Mouse (Mus musculus) T-helper 17 cell (primary cell): Measurements from ENCODE around the gene Rimkla.

Source experiments
- in situ Hi-C, 2 experiments: fragments of 300-600 bp; cut with MboI, MseI; formaldehyde crosslinking; loops; 1 replicate in 1 of 2; 2 replicates in 1 of 2; pipeline ENCODE4 v1.15.1; 2025; ENCODE audit warnings: high pct_unique_total_duplicates in 2 of 2

Rimkla gene

GRCm38 (mm10) chr4:119472545-119472944 lies 19.9 kb downstream of the Rimkla start:
- in situ Hi-C loops, result loop anchor here in 1 of 2 experiments (5.0 kb wide), 1 partner anchor 745 kb away; no protein-coding TSS in a partner anchor

GRCm38 (mm10) chr4:119467720-119468380 lies 24.6 kb downstream of the Rimkla start:
- in situ Hi-C loops, result no loop called here

DNA sequence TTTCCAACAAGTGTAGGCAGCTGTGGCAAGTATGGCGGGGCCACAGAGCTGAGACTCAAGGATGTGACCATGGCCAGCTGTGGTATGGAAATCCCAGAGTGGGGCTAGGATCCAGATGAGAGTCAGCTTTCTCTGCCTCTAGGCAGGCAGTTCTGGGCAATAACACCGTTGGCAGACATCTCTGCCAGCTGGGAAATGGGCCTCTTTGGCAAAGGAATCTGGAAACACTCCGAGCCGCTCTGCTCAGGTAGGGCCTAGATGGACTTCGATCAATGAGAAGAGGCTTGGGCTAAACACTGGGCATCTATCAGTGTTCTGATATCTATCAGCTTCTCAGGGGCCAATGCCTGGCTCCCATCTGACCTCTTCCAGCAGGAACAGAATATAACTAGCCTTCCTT lies 26.6 kb downstream of the Rimkla start:
- in situ Hi-C loops, result no loop called here

GRCm38 (mm10) chr4:119463756-119464419 lies 28.5 kb downstream of the Rimkla start:
- in situ Hi-C loops, result no loop called here

DNA sequence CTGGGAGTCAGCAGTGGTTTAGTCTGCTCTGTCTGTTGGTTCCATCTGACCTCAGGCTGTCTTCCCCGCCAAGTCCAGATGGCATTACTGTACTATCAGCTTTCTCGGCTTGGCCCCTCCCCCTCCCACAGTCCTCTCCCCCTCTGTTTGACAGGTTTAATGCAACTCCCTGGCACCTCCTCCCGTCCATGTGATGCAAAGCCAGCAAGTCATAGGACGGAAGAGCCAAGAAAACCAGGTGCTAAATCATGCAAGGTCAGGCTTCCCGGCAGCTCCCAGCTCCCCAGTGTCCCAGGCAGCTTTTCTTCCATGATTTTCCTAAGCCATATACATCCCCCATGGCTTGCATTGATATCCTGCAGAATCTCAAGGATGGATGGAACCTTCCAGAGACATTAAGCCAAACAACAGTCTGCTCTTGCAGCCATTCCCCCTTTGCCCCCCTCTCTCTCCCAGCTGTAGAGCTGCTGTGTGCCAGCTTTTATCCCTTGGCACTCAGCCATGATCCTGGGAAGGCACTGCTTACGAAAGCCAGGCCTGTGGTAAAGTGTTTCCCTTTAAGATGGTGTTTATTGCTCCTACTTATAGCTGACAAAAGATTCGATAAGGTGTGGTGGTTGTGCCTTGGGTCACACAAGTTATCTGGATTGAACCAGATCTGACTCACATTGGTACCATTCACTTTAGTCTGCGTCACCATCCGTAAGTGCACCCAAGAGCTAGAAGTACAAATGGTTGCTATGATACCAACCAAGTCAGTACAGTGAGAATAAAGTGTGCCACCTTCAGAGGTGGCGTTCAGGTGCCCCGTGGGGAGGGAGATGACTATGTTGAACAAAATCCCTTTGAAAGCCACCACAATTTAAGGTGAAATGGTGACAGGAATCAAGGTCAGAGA lies 29.3 kb downstream of the Rimkla start:
- in situ Hi-C loops, result no loop called here

DNA sequence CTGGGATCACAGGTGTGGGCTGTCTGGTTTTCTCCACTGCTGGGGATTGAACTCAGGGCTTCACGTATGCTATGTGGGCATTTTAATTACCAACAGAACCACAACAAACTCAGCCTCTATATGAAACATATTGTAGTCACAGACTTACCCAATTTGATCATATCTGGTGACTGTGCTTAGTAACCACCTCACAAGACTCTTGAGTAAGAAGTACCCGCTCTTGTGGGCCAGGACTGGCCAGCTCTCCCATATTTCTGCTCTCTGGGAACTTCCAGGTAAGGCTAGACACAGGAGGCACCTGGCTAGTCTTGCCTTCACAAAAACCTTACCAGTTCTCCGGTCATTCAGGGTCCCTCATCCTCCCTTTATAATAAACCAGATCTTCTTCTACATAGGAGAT lies 30.0 kb downstream of the Rimkla start:
- in situ Hi-C loops, result no loop called here

DNA sequence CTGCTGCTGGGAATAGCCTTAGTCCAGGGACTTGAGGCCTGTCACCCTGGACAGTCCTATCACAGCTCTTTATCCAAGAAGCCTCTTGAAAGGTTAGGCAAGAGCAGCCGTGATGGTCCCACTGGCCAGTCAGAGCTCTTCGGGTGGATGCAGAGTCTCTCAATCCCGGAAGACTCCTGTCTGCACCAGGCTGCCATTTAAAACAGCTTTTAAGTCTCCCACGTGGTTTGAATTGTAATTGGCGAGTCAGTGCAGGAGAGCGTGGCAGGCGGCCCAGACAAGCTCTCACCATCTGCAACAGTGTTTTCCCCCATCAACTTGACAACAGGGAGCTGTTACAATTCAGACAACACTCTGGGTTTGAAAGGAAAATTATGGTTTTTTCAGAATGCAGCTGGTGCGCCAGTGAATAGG lies 31.7 kb downstream of the Rimkla start:
- in situ Hi-C loops, result no loop called here

DNA sequence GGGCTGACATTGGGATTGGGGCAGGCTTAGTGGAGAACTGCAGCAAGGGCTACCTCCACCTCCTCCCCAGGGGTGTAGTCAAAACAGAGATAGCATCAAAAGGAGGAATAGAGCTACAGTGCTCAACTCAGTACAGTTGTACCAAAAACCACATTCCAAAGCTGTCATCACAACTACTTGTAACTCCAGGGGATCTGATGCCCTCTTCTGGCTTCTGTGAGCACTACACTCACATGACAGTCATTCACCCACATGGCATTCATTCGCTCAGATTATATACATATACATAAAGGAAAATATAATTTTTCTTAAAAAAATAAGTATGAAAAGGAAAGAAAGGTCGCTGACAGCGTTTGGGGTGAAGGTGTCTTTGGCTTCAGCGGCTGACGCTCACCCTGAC lies 32.1 kb downstream of the Rimkla start:
- in situ Hi-C loops, result no loop called here

DNA sequence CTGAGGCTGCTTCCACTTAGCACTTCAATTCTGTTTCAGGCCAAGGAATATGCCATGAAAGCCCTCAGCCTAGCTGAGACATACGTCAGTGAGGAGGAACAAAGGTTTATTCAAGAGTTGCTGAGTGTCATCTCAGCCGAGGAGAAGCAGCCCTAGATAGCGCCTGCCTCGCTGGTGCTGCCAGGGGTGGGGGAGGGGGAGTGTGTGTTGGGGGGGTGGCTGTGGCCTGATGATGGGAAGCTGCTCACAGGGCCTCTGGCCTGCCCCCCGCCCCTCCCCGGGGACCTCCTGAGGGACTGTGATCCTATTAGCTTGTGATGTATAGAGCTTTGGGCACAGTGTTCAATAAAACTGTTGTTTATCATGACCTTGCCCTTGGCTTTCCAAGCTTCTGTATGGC lies 38.9 kb downstream of the Rimkla start:
- in situ Hi-C loops, result no loop called here

DNA sequence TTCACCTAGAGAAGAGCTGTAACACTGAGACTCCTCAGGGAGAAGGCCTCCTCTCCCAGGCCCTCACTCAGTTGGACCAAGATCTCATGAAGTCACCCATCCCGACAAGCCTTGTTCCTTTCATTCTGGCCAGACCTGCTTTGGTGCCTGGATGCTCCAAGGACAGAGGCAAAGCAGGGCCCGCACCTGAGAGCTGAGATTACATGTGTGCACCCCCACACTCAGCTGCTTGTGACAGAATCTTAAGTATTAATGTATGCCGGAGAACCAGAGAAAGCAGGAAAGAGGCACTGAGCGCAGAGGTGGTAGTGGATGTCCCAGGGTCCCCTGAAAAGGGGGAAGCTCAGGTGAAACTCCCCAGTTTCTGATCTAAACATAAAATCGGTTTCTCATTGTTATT lies 39.3 kb downstream of the Rimkla start:
- in situ Hi-C loops, result no loop called here

DNA sequence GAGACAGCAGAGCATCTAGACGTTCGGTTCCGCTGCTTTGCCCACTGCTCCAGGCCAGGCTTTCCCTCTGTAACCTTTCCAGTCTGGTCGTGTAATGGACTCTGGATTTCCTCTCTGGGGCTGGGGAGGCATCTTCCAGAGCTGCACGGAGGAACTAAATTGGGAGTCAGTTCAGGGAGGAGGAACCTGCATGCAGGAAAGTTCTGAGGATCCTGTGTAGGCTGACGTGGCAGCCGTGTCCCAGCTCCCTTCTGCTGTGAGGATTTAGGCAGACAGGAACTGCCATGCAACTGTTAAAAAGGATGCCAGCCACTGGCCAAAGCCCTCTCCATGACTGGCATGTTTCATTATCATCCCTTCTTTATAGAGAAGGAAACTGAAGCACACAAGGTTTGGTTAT lies 42.0 kb downstream of the Rimkla start:
- in situ Hi-C loops, result no loop called here

GRCm38 (mm10) chr4:119447786-119448185 lies 44.6 kb downstream of the Rimkla start:
- in situ Hi-C loops, result no loop called here

- in situ Hi-C loops, result no loop called here
Measured at GRCm38 (mm10) chr4:119447261-119447660, 45.2 kb downstream of the Rimkla start.

GRCm38 (mm10) chr4:119442539-119442938 lies 49.9 kb downstream of the Rimkla start:
- in situ Hi-C loops, result no loop called here

- in situ Hi-C loops, result no loop called here
Measured at GRCm38 (mm10) chr4:119441836-119442235, 50.6 kb downstream of the Rimkla start.

DNA sequence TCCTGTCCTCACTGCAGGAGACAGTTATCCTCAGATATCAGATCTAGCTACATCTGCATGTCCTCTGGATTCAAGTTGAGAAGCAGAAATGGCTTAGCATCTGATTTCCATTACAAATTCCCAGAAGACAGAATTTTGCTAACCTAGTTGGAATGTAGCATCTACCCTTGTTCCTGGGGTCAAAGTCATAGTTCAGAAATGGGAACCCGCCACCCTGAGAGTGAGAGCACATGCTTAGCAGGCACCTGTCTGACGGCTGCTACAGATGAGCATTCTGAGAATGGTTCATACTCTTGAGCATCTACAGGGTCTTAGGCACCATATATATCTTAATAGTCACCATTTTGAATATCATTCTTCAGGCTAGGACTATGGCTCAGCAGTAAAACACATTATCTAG lies 54.5 kb downstream of the Rimkla start:
- in situ Hi-C loops, result loop anchor here in 1 of 2 experiments (5.0 kb wide), 1 partner anchor 84 kb away; no protein-coding TSS in a partner anchor

GRCm38 (mm10) chr4:119430678-119431077 lies 61.8 kb downstream of the Rimkla start:
- in situ Hi-C loops, result no loop called here

- in situ Hi-C loops, result no loop called here
Measured at GRCm38 (mm10) chr4:119427680-119428079, 64.7 kb downstream of the Rimkla start.

DNA sequence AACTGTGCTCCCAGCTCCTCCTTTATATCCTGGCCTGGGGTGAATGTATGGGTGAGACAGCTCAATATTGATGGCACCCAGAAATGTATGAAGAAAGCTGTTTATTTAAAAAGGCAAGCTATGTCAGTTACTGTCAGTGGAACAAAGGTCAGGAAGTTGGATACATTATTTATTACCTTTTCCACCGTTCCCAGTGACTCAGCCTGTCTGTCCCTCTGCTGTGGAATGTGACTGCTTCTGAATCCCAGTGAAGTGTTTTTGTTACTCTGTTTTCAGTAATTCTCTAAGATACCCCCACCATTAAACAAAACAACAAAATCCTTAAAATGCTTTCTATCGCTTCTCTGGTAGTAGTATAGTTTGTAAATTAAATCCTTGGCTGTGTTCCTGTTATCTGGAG lies 66.8 kb downstream of the Rimkla start:
- in situ Hi-C loops, result no loop called here

DNA sequence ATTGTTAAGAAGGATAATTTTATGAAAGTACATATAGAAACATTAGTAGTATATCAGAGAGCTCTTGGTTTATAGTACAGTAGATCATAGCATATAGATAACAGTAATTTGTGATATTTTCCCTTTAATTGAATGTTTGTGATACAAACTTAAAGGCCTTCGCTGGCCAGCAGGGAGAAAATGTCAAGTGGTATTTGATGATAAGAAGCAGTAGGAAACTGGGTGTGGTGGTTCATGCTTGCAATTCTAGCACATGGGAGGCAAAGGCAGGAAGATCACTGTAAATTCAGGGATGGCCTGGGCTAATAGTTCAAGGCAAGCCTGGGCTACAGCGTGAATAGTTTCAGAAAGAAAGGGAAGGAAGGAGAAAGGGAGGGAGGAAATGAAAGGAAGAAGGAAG lies 67.4 kb downstream of the Rimkla start:
- in situ Hi-C loops, result no loop called here

GRCm38 (mm10) chr4:119422294-119422964 lies 70.0 kb downstream of the Rimkla start, which contains the start of the genes Ppcs and Zmynd12:
TSS of gene Ppcs (minus strand) at chr4:119422420.
TSS of gene Zmynd12 (plus strand) at chr4:119422814.
- in situ Hi-C loops, result no loop called here

GRCm38 (mm10) chr4:119421921-119422293 lies 70.5 kb downstream of the Rimkla start:
- in situ Hi-C loops, result no loop called here
